Mouse (Mus musculus): Measurements from ENCODE around the gene Arhgdig.

DNA sequence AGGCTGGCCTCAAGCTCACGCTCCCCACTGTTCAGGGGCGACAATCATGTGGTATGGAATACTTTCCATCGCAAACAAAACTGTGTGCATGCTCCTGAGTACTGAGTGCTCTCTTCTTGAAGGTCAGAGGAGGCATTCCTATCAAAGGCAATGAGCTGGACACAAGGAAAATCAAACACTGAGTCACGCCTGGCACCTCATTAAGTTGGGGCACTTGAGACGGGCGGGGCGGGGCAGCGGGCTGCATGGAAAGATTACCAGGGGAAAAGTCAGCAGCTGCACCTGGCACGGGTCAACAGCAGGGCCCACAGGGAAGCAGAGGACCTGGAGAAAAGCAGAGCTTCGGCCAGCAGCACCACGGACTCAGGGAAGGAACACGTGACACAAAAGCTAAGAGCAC is 17.6 kb upstream of the Arhgdig start:
- TF ChIP-seq POLR2A (IDR thresholded peaks at IDR 0.05; ENCODE audit: low read depth, low read length) (no peak), MAFK (IDR thresholded peaks at IDR 0.05; ENCODE audit: insufficient replicate concordance, low read length) (no peak), CTCF (conservative IDR thresholded peaks at IDR 0.05 in 1 of 2, IDR thresholded peaks at IDR 0.05 in 1 of 2; ENCODE audit: low read depth in 2 of 2, low read length in 2 of 2) (no peak), ZMIZ1 (IDR thresholded peaks at IDR 0.05; ENCODE audit: low read depth, low read length) (no peak), USF1 (IDR thresholded peaks at IDR 0.05; ENCODE audit: low read depth, low read length) (no peak), HCFC1 (IDR thresholded peaks at IDR 0.05; ENCODE audit: low read depth, low read length) (no peak), SMC3 (IDR thresholded peaks at IDR 0.05; ENCODE audit: low read depth, low read length) (no peak)
